Mouse (Mus musculus): ENCODE results near the gene Olfr433. TPM values are rescaled to one million over a fixed set of nuclear protein-coding genes. Genes with fewer than 3 reads are reported as not detected.

Olfr433 gene
- polyA plus RNA-seq, 1 experiment, result not detected

DNA sequence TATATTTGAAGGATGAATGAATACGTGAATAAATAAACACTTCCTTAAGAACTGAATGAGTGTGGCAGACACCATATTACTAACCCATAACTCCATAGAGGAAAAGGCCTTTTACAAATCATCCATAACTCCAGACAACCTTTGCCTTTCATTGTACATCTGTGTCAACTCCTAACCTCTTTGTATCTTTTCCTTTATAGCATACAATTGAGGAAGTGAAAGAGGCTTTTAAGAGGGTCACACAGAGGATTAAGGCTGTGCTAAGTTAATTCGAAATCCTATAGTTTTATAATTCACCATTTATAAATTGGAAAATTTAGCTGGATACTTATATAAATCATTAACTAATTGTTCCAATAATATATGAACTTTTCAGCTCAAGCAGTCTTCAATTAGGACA lies 14.7 kb downstream of the Olfr433 start:
- no peak for DNase-seq
- no peaks in the 10 kb centered on the region for H3K27me3 ChIP-seq (ENCODE audit: control insufficient read depth, insufficient read depth, low read length)
- no peak overlapping the region for H3K4me3 ChIP-seq (replicated peaks; ENCODE audit: insufficient read depth, low read depth, low read length)
- TF ChIP-seq CTCF (IDR thresholded peaks at IDR 0.05; ENCODE audit: borderline replicate concordance, insufficient read depth, low read depth, low read length) (no peak), POLR2A (IDR thresholded peaks at IDR 0.05; ENCODE audit: borderline replicate concordance, insufficient read depth, low read length) (no peak)
- 87% methylated on average over 2 of the region's 2 CpGs for WGBS
- H3K27ac ChIP-seq (ENCODE audit: insufficient read depth, low read length), result no peak overlapping the region
- H3K4me1 ChIP-seq (ENCODE audit: control insufficient read depth, insufficient read depth, low read length), result no peaks in the 10 kb centered on the region

GRCm38 (mm10) chr1:174066305-174066704 lies 25.8 kb downstream of the Olfr433 start, which contains the start of gene Olfr430:
Olfr430 (plus strand) TSS chr1:174066605.
- WGBS, result 91% methylated on average over 3 of the region's 3 CpGs
- no peaks in the 10 kb centered on the region for H3K4me1 ChIP-seq (ENCODE audit: control insufficient read depth, insufficient read depth, low read length)
- DNase-seq, result no peak
- H3K27ac ChIP-seq (ENCODE audit: insufficient read depth, low read length), result no peak within 1 kb of the TSS
- TF ChIP-seq POLR2A (IDR thresholded peaks at IDR 0.05; ENCODE audit: borderline replicate concordance, insufficient read depth, low read length) (no peak), CTCF (IDR thresholded peaks at IDR 0.05; ENCODE audit: borderline replicate concordance, insufficient read depth, low read depth, low read length) (no peak)
- H3K27me3 ChIP-seq (ENCODE audit: control insufficient read depth, insufficient read depth, low read length), result no peaks in the 10 kb centered on the region
- no peak within 1 kb of the TSS for H3K4me3 ChIP-seq (replicated peaks; ENCODE audit: insufficient read depth, low read depth, low read length)

DNA sequence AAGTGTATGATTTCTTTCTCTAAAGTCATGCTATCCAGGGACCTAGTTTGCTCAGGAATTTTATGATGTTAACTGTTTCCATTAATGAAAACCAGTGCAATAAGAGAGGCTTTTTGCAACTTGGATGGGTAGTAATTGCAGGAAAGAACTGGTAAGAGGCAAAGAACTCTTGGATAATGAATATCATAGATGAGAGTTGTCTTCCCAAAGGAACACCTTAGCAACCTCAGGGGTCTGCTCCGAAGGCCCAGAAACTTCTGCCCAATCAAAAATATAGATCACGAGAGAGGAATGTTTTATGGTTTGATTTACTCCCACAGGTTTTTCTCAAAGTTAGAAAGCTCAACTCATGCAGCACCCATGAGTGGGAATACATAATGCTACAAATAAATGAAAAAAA lies 43.5 kb downstream of the Olfr433 start, which contains the start of gene Olfr429:
Gene Olfr429, plus strand, starts transcription at position 301 of the 400 bp plus-strand sequence.
- no peaks in the 10 kb centered on the region for H3K27me3 ChIP-seq (ENCODE audit: control insufficient read depth, insufficient read depth, low read length)
- H3K27ac ChIP-seq (ENCODE audit: insufficient read depth, low read length), result no peak within 1 kb of the TSS
- WGBS, result 96% methylated on average over 2 of the region's 2 CpGs
- no peak within 1 kb of the TSS for H3K4me3 ChIP-seq (replicated peaks; ENCODE audit: insufficient read depth, low read depth, low read length)
- no peak for TF ChIP-seq POLR2A (IDR thresholded peaks at IDR 0.05; ENCODE audit: borderline replicate concordance, insufficient read depth, low read length)
- no peak for TF ChIP-seq CTCF (IDR thresholded peaks at IDR 0.05; ENCODE audit: borderline replicate concordance, insufficient read depth, low read depth, low read length)
- no peak for DNase-seq
- no peaks in the 10 kb centered on the region for H3K4me1 ChIP-seq (ENCODE audit: control insufficient read depth, insufficient read depth, low read length)

Other genes with a start within 250 kb of the Olfr433 start
- gene Ifi211, start 127.7 kb upstream of the Olfr433 start, polyA plus RNA-seq (2012; rRNA removed), result 0.11 and 0.14 TPM in 2 replicates
- gene Mndal, start 98.2 kb upstream of the Olfr433 start, polyA plus RNA-seq (2012; rRNA removed), result 3.5 TPM in 2 replicates
- gene Ifi203, start 98.0 kb upstream of the Olfr433 start, polyA plus RNA-seq (2012; rRNA removed), result 1.4 and 1.7 TPM in 2 replicates
- not detected in 2 replicates for gene Ifi202b, start 58.0 kb upstream of the Olfr433 start, polyA plus RNA-seq (2012; rRNA removed)
- gene Ifi205, start 8.9 kb upstream of the Olfr433 start, polyA plus RNA-seq (2012; rRNA removed), result not detected in 2 replicates
- gene Olfr432, start 8.5 kb downstream of the Olfr433 start, polyA plus RNA-seq (2012; rRNA removed), result not detected in 2 replicates
- not detected in 2 replicates for gene Olfr430, start 25.9 kb downstream of the Olfr433 start, polyA plus RNA-seq (2012; rRNA removed)
- not detected in 2 replicates for gene Olfr429, start 43.6 kb downstream of the Olfr433 start, polyA plus RNA-seq (2012; rRNA removed)
- not detected in 2 replicates for gene Olfr427, start 56.2 kb downstream of the Olfr433 start, polyA plus RNA-seq (2012; rRNA removed)
- not detected in 2 replicates for gene Olfr231, start 80.5 kb downstream of the Olfr433 start, polyA plus RNA-seq (2012; rRNA removed)
- not detected in 2 replicates for gene Olfr424, start 90.8 kb downstream of the Olfr433 start, polyA plus RNA-seq (2012; rRNA removed)
- gene Olfr420, start 114.9 kb downstream of the Olfr433 start, polyA plus RNA-seq (2012; rRNA removed), result not detected in 2 replicates
- gene Spta1, start 132.1 kb downstream of the Olfr433 start, polyA plus RNA-seq (2012; rRNA removed), result 0.02 and 0.03 TPM in 2 replicates
- not detected in 2 replicates for gene Olfr419, start 211.4 kb downstream of the Olfr433 start, polyA plus RNA-seq (2012; rRNA removed)